Mouse (Mus musculus) myocyte (in vitro differentiated cells): Measurements from ENCODE around the gene Dapk2. TPM values are rescaled to one million over a fixed set of nuclear protein-coding genes. Genes with fewer than 3 reads are reported as not detected.

Source experiments
- H3K27me3 ChIP-seq: one replicate; pipeline ENCODE4 v1.6.1; 2011; ENCODE audit not compliant: control insufficient read depth, insufficient read depth, insufficient read length
- H3K36me3 ChIP-seq: one replicate; pipeline ENCODE4 v1.6.1; 2011; ENCODE audit not compliant: control insufficient read depth, insufficient read depth
- H3K4me2 ChIP-seq: one replicate; pipeline ENCODE4 v1.6.1; 2011; ENCODE audit warnings: low read depth, control low read depth
- H3K4me3 ChIP-seq: one replicate; pipeline ENCODE4 v1.5.1; 2011; ENCODE audit warnings: mild to moderate bottlenecking, control low read depth, moderate library complexity
- H3K79me2 ChIP-seq: one replicate; pipeline ENCODE4 v1.6.1; 2011; ENCODE audit not compliant: control insufficient read depth, insufficient read depth
- H3ac ChIP-seq: one replicate; pipeline ENCODE4 v1.6.1; 2011; ENCODE audit not compliant: control insufficient read depth, insufficient read length
- CEBPB ChIP-seq: IDR thresholded peaks from 2 replicates; pipeline ENCODE4 v1.6.1; 2011; ENCODE audit warnings: mild to moderate bottlenecking, moderate library complexity; ENCODE audit not compliant: poor library complexity, insufficient read depth, severe bottlenecking
- E2F4 ChIP-seq: IDR thresholded peaks from one replicate; pipeline ENCODE4 v1.6.1; 2011; ENCODE audit warnings: mild to moderate bottlenecking, control low read depth, moderate library complexity; ENCODE audit not compliant: insufficient read depth
- MAX ChIP-seq: IDR thresholded peaks from one replicate; pipeline ENCODE4 v1.6.1; 2011; ENCODE audit warnings: low read depth, mild to moderate bottlenecking, control low read depth
- MYOD1 ChIP-seq, 3 experiments: IDR thresholded peaks; one replicate each; pipeline ENCODE4 v1.6.1; 2011; ENCODE audit warnings: control low read depth in 2 of 3, low read depth in 2 of 3, mild to moderate bottlenecking in 2 of 3, moderate library complexity in 1 of 3; ENCODE audit not compliant: insufficient read length in 2 of 3, control insufficient read depth in 1 of 3
- MYOG ChIP-seq, 3 experiments: IDR thresholded peaks; one replicate each; pipeline ENCODE4 v1.6.1; 2011; ENCODE audit warnings: control low read depth in 2 of 3, low read depth in 2 of 3, mild to moderate bottlenecking in 2 of 3; ENCODE audit not compliant: insufficient read length in 2 of 3, control insufficient read depth in 1 of 3, insufficient read depth in 1 of 3
- POLR2A ChIP-seq: IDR thresholded peaks from one replicate; pipeline ENCODE4 v1.6.1; 2011; ENCODE audit warnings: low read depth, mild to moderate bottlenecking, control low read depth, moderate library complexity; ENCODE audit not compliant: insufficient read length
- POLR2AphosphoS2 ChIP-seq: IDR thresholded peaks from one replicate; pipeline ENCODE4 v1.6.1; 2011; ENCODE audit warnings: low read depth, control low read depth; ENCODE audit not compliant: insufficient read length
- REST ChIP-seq: IDR thresholded peaks from one replicate; pipeline ENCODE4 v1.6.1; 2011; ENCODE audit warnings: mild to moderate bottlenecking, control low read depth, moderate library complexity; ENCODE audit not compliant: insufficient read depth, insufficient read length
- SRF ChIP-seq: IDR thresholded peaks from one replicate; pipeline ENCODE4 v1.6.1; 2011; ENCODE audit warnings: low read depth; ENCODE audit not compliant: control insufficient read depth, insufficient read length
- TCF12 ChIP-seq: IDR thresholded peaks from one replicate; pipeline ENCODE4 v1.6.1; 2011; ENCODE audit warnings: mild to moderate bottlenecking, control low read depth; ENCODE audit not compliant: poor library complexity, insufficient read depth, severe bottlenecking
- TCF3 ChIP-seq: IDR thresholded peaks from one replicate; pipeline ENCODE4 v1.6.1; 2011; ENCODE audit warnings: low read depth, control low read depth; ENCODE audit not compliant: insufficient read length
- USF1 ChIP-seq: IDR thresholded peaks from one replicate; pipeline ENCODE4 v1.6.1; 2011; ENCODE audit warnings: low read depth, mild to moderate bottlenecking, control low read depth, moderate library complexity
- polyA plus RNA-seq: library from polyadenylated mRNA; unstranded; fragments of >200 nt; fragmentation: generic; extraction: Trizol; gene quantifications from one replicate; pipeline ENCODE4 v1.2.1, GENCODE M21; 2012; ENCODE audit warnings: missing spikeins

Dapk2 gene
- polyA plus RNA-seq, 1 experiment = 51.3 TPM

DNA sequence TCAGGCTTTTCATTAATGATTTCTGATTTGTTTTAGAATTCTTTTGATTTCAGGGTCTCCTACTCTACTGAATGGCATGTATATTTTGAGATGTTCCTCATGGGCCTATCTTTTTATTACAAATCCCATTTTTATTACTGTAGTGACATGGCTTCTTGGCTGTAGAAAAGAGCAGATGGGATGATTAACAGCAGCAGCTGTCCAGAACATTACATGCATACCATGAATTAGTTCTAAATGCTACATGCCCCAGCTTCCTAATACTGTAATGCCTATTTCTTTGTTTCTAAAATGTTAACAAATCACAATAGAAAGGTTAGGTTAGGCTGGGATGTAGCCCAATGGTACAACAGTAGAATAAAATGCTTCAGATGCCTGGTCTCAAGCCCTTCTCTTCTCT, 36.6 kb upstream of the Dapk2 start:
- no peaks in the 10 kb centered on the region for H3K27me3 ChIP-seq
- peaks cover 68% of the 10 kb centered on the region for H3K79me2 ChIP-seq
- no peak overlapping the region for H3K4me3 ChIP-seq
- H3K4me2 ChIP-seq = peak overlapping the region; percentile 79
- no peaks in the 10 kb centered on the region for H3K36me3 ChIP-seq
- no peak overlapping the region for H3ac ChIP-seq
- TF ChIP-seq REST = no peak
- peak; percentile 78 to 86 (median 81) for TF ChIP-seq MYOD1 (IDR thresholded peaks at IDR 0.05; ENCODE audit: control insufficient read depth in 1 of 3, insufficient read length in 2 of 3, low read depth in 2 of 3)
- TF ChIP-seq USF1 = no peak
- TF ChIP-seq MYOG (IDR thresholded peaks at IDR 0.05; ENCODE audit: control insufficient read depth in 1 of 3, insufficient read depth in 1 of 3, insufficient read length in 2 of 3, low read depth in 2 of 3) = peak in 1 of 3 experiments; percentile 17
- TF ChIP-seq MAX = no peak
- no peak for TF ChIP-seq E2F4
- no peak for TF ChIP-seq TCF12
- no peak for TF ChIP-seq CEBPB
- no peak for TF ChIP-seq POLR2A

DNA sequence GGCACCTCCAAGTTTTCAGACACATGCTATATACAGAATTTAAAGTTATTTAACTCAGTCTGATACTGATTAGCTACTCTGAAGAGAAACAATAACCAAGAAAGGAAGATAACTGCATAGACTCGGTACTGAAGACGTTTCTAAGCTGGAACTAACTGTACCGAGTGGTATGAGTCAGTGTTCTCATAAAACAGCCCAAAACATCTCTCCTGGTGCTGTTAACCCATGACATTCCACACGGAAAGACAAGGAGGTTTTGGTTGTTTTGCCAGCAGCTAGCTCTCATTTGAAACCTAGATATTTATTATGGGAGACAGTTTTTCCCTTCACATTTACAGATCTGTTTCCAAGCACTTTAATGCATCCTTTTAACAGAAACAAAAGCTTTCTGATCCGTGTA, 34.4 kb upstream of the Dapk2 start:
- Histone ChIP-seq H3K27me3 (no peaks in the 10 kb centered on the region), H3K79me2 (peaks cover 72% of the 10 kb centered on the region), H3K4me2 (peak overlapping the region; percentile 79), H3ac (peak overlapping the region; percentile 48), H3K36me3 (no peaks in the 10 kb centered on the region), H3K4me3 (peak overlapping the region; percentile 97)
- TF ChIP-seq MYOG (IDR thresholded peaks at IDR 0.05; ENCODE audit: control insufficient read depth in 1 of 3, insufficient read depth in 1 of 3, insufficient read length in 2 of 3, low read depth in 2 of 3) = no peak
- no peak for TF ChIP-seq MYOD1 (IDR thresholded peaks at IDR 0.05; ENCODE audit: control insufficient read depth in 1 of 3, insufficient read length in 2 of 3, low read depth in 2 of 3)
- TF ChIP-seq REST = no peak
- TF ChIP-seq TCF3 = no peak
- no peak for TF ChIP-seq SRF
- no peak for TF ChIP-seq CEBPB
- TF ChIP-seq MAX = no peak
- no peak for TF ChIP-seq USF1
- no peak for TF ChIP-seq TCF12
- TF ChIP-seq POLR2A = no peak
- no peak for TF ChIP-seq E2F4
- no peak for TF ChIP-seq POLR2AphosphoS2

DNA sequence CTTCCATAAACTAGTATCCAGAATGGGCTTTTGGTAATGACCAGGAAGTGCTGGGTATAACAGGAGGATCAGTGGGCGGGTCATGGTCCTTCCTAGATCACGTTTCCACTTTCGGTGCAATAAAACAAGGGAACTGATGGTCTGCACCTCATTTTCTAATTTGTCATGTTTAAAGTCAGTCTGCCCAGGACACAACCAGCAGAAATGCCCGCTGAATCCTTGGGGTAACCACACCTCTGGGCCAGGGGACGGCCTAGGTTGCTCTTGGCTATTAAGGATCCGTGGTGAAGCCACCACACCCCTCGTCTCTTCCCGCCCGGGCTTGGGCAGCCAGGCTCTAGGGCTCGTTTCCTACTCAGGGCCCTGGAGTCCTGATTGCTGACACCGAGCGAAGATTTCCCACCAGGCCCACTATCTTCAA, 33.9 kb upstream of the Dapk2 start:
- peak overlapping the region; percentile 48 for H3ac ChIP-seq
- H3K27me3 ChIP-seq = no peaks in the 10 kb centered on the region
- H3K79me2 ChIP-seq = peaks cover 67% of the 10 kb centered on the region
- H3K4me3 ChIP-seq = peak overlapping the region; percentile 97
- no peaks in the 10 kb centered on the region for H3K36me3 ChIP-seq
- peak overlapping the region; percentile 79 for H3K4me2 ChIP-seq
- TF ChIP-seq POLR2AphosphoS2 (no peak), E2F4 (no peak), TCF12 (no peak), POLR2A (no peak), SRF (no peak), CEBPB (no peak), TCF3 (no peak), MYOG (IDR thresholded peaks at IDR 0.05; ENCODE audit: control insufficient read depth in 1 of 3, insufficient read depth in 1 of 3, insufficient read length in 2 of 3, low read depth in 2 of 3) (no peak), REST (no peak), USF1 (no peak), MAX (no peak), MYOD1 (IDR thresholded peaks at IDR 0.05; ENCODE audit: control insufficient read depth in 1 of 3, insufficient read length in 2 of 3, low read depth in 2 of 3) (no peak)

DNA sequence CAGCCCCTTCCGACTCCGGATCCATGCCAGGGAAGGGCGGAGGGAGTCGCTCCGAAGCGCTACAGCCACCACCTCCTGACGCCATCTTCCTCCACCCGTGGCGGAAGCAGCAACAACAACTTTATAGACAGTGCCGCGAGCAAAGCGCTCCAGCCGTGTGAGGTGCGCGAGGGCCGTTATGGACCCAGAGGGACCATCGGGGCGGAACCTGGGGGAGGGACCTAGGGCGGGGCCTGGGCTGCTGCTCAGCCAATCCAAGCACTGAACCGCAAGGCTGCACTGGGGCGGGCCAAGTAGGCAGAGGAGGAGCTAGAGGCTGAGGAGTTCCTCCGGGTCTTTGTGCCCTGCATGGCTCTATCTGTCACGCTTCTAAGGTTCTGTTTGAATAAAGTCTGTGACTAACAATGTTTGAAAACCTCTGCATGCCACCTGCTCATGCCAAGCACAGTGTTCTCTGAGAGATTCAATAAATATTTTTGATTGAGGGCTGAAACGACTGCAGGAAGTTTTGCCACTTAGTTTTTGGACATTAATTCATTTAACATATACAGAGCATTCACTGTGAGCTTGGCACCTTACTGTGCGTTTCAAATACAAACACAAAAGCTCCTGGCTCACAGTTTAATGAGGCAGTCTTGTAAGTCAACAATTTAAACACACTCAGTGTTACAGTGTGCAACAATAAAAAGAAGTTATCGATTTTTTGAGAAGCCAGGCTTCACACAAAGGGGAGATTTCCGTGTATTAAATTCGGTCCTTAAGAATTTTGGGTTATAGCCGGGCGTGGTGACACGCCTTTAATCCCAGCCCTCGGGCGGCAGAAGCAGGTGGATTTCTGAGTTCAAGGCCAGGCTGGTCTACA, 33.1 kb upstream of the Dapk2 start:
- TF ChIP-seq TCF12 = no peak
- TF ChIP-seq MYOD1 (IDR thresholded peaks at IDR 0.05; ENCODE audit: control insufficient read depth in 1 of 3, insufficient read length in 2 of 3, low read depth in 2 of 3) = no peak
- no peak for TF ChIP-seq REST
- TF ChIP-seq TCF3 = no peak
- TF ChIP-seq POLR2AphosphoS2 = peak; percentile 97
- no peak for TF ChIP-seq E2F4
- no peak for TF ChIP-seq CEBPB
- TF ChIP-seq POLR2A = peak; percentile 96
- TF ChIP-seq SRF = peak; percentile 25
- no peak for TF ChIP-seq MAX
- peak in 1 of 3 experiments; percentile 33 for TF ChIP-seq MYOG (IDR thresholded peaks at IDR 0.05; ENCODE audit: control insufficient read depth in 1 of 3, insufficient read depth in 1 of 3, insufficient read length in 2 of 3, low read depth in 2 of 3)
- no peak for TF ChIP-seq USF1
- H3K27me3 ChIP-seq = no peaks in the 10 kb centered on the region
- peak overlapping the region; percentile 48 for H3ac ChIP-seq

More for the DNA sequence above, 33.1 kb upstream of the Dapk2 start:
- peaks cover 59% of the 10 kb centered on the region for H3K79me2 ChIP-seq
- H3K4me3 ChIP-seq = peak overlapping the region; percentile 97
- peak overlapping the region; percentile 93 for H3K4me2 ChIP-seq
- H3K36me3 ChIP-seq = no peaks in the 10 kb centered on the region
